Mouse (Mus musculus) cerebellum, adult 2 months (tissue): Measurements from ENCODE around the gene Rgs3.

Experiments
- CTCF ChIP-seq: fragments of 200-500 bp; IDR thresholded peaks from 2 replicates; pipeline ENCODE4 v1.5.1; 2011; ENCODE audit warnings: low read depth, mild to moderate bottlenecking, control low read depth, low read length, moderate library complexity, borderline replicate concordance; ENCODE audit not compliant: insufficient read depth
- POLR2A ChIP-seq: fragments of 200-500 bp; IDR thresholded peaks from 2 replicates; pipeline ENCODE4 v1.6.1; 2011; ENCODE audit warnings: low read length, control low read depth, borderline replicate concordance; ENCODE audit not compliant: insufficient read depth

DNA sequence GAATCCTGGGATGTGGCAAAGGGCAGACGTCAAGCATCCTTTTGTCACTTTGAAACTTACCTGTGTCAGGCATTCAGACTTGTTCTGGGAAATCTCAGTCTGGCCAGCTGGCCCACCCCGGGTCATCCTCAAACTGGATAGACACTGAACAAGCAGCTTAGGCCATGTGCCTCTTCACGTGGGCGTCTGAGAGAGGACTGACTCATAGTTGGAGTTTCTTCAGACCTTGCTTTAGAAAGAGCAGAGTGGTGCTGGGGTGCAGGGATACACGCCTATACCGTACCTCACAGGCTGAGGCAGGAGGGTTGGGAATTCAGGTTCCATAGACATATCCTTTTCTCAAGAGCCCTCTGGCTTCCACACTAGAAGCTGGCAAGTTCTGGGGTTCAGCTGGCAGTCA lies 15.9 kb upstream of the Rgs3 start:
- no peak for TF ChIP-seq POLR2A
- no peak for TF ChIP-seq CTCF
